Comparison of ENCODE assay signal across 8 mouse cellular contexts in genomic region chr19:24999201-24999886, GRCm38 (mm10). TPM values are rescaled to one million over a fixed set of nuclear protein-coding genes. Genes with fewer than 3 reads are reported as not detected.
DNase-seq lines count a peak whose midpoint lies in the region; ATAC-seq and TF ChIP-seq lines count a peak whose summit lies in the region.

Dock8 (plus strand) TSS chr19:24999534.

- H3K27me3 ChIP-seq in hindbrain, embryonic 14.5 days (ENCODE audit: control insufficient read depth, insufficient read depth, low read length), result peaks cover 57% of the 10 kb centered on the region

- WGBS in hindbrain, embryonic 14.5 days, result under 1% methylated on average over 108 of the region's 109 CpGs

- peak within 1 kb of the TSS; percentile 98 for H3K4me2 ChIP-seq in hindbrain, embryonic 14.5 days (replicated peaks)

- peak; percentile 48; the same call in 1 of the 2 replicates for ATAC-seq in hindbrain, embryonic 14.5 days (ENCODE audit: low FRiP score)

- no peaks in the 10 kb centered on the region for H3K36me3 ChIP-seq in ES-E14 (ENCODE audit: control insufficient read depth, insufficient read depth, low read length, poor library complexity, severe bottlenecking)
- no peaks in the 10 kb centered on the region for H3K36me3 ChIP-seq in hindbrain, embryonic 14.5 days (replicated peaks; ENCODE audit: control insufficient read depth, insufficient read depth)

- H3K4me1 ChIP-seq in ES-E14 (ENCODE audit: control insufficient read depth in 2 of 2, insufficient read depth in 2 of 2, low read length in 2 of 2, poor library complexity in 1 of 2), result no peaks in the 10 kb centered on the region
- H3K4me1 ChIP-seq in hindbrain, embryonic 14.5 days (replicated peaks; ENCODE audit: control insufficient read depth, insufficient read depth, low read length), result no peaks in the 10 kb centered on the region; the same call in 1 of the 2 replicates

- in situ Hi-C loops in ES-E14 (cut with MboI; ENCODE audit: low sequenced_read_pairs in 2 of 2, unreplicated experiment in 2 of 2), result no loop called here

- H3K9ac ChIP-seq in ES-E14 (ENCODE audit: insufficient read depth, low read depth, low read length, poor library complexity, severe bottlenecking), result peak within 1 kb of the TSS; percentile 33
- peak within 1 kb of the TSS; percentile 41; the same call in 1 of the 2 replicates for H3K9ac ChIP-seq in hindbrain, embryonic 14.5 days

- peak within 1 kb of the TSS; percentile 61 to 75 for H3K4me3 ChIP-seq in ES-E14 (ENCODE audit: insufficient read depth in 1 of 2, low read depth in 1 of 2, low read length in 2 of 2, poor library complexity in 1 of 2, severe bottlenecking in 1 of 2)
- peak within 1 kb of the TSS; percentile 71 for H3K4me3 ChIP-seq in hindbrain, embryonic 14.5 days (replicated peaks; ENCODE audit: low read length)

- DNase-seq in ES-E14 (ENCODE audit: low read depth, low spot score), result peak; percentile 40
- peak; percentile 52 for DNase-seq in c-Kit-positive CD71-negative TER-119-negative erythroid progenitor cells, embryonic 14.5 days (ENCODE audit: low read depth)
- peak; percentile 43 for DNase-seq in gastrocnemius, adult 18-20 months (ENCODE audit: low spot score)
- DNase-seq in hindbrain, embryonic 14.5 days (ENCODE audit: low spot score), result peak; percentile 27
- peak; percentile 22 to 32 for DNase-seq in left cerebral cortex, adult 18-20 months (ENCODE audit: low spot score in 2 of 2)
- peak; percentile 88 for DNase-seq in lung, postnatal 36 days
- DNase-seq in ovary, postnatal 36 days (ENCODE audit: low spot score), result peak; percentile 77
- DNase-seq in thymus, postnatal 36 days, result peak; percentile 71 to 80

- no peak within 1 kb of the TSS for H3K27ac ChIP-seq in ES-E14 (ENCODE audit: insufficient read depth, low read depth, low read length, poor library complexity, severe bottlenecking)
- no peak within 1 kb of the TSS for H3K27ac ChIP-seq in hindbrain, embryonic 14.5 days

- no peaks in the 10 kb centered on the region for H3K9me3 ChIP-seq in ES-E14 (ENCODE audit: control insufficient read depth, insufficient read depth, low read depth, low read length)
- no peaks in the 10 kb centered on the region for H3K9me3 ChIP-seq in hindbrain, embryonic 14.5 days (ENCODE audit: control insufficient read depth, low read length)

TF ChIP-seq in ES-E14, 5 proteins besides CTCF, POLR2A, EP300 and RAD21:
- no peak for TF ChIP-seq MAFK (IDR thresholded peaks at IDR 0.05; ENCODE audit: insufficient read depth, low read depth, low read length)
- TF ChIP-seq HCFC1 (IDR thresholded peaks at IDR 0.05; ENCODE audit: borderline replicate concordance, insufficient read depth, low read length), result no peak
- no peak for TF ChIP-seq ZNF384 (IDR thresholded peaks at IDR 0.05; ENCODE audit: low read depth, low read length)
- TF ChIP-seq CHD2 (IDR thresholded peaks at IDR 0.05; ENCODE audit: low read depth, low read length), result no peak
- TF ChIP-seq ZC3H11A (IDR thresholded peaks at IDR 0.05; ENCODE audit: borderline replicate concordance, low read depth, low read length), result no peak

RNA-seq across cellular contexts. Expression of gene Dock8, which starts in this region (rescaled TPM):
- 0.21 and 0.49 TPM in 2 replicates for total RNA-seq in ES-E14 (2012; rRNA removed)
- total RNA-seq in gastrocnemius, adult 18-20 months (2021), result 1 to 10 TPM; 1.5 to 2.1 TPM
- 0.74 and 1.8 TPM in 2 replicates for polyA plus RNA-seq in hindbrain, embryonic 14.5 days (2014; fragmentation: Nextera tagmentation; extraction: Ambion mirVana)
- 1 to 10 TPM; 2.5 to 3.3 TPM for total RNA-seq in left cerebral cortex, adult 18-20 months (2021)

Comparison
In these comparisons a context has a peak if more than half of its experiments do, and no peak if none do; other contexts are left out.
1. Peak in DNase-seq, H3K4me3 ChIP-seq and H3K9ac ChIP-seq in ES-E14; RNA of the gene not detected or under 1 TPM.
2. DNase-seq: peak in every context shown above with its lines; median percentile 88 in lung, postnatal 36 days; 77 in ovary, postnatal 36 days; 76 in thymus, postnatal 36 days; 52 in c-Kit-positive CD71-negative TER-119-negative erythroid progenitor cells, embryonic 14.5 days; 43 in gastrocnemius, adult 18-20 months; 40 in ES-E14; 27 in hindbrain, embryonic 14.5 days; 27 in left cerebral cortex, adult 18-20 months.